Mouse (Mus musculus) neural tube, embryonic 15.5 days (tissue): ENCODE data around the gene Eif1ax. TPM values are rescaled to one million over a fixed set of nuclear protein-coding genes. Genes with fewer than 3 reads are reported as not detected.

Source experiments
- ATAC-seq: fragments of 200-750 bp; cut with Nextera tagmentation; 2 replicates; pipeline ENCODE4 v1.8.0; 2017; ENCODE audit warnings: mild to moderate bottlenecking, moderate TSS enrichment, moderate library complexity; ENCODE audit not compliant: low FRiP score
- H3K27ac ChIP-seq: fragments of 300-500 bp; sonication (generic); replicated peaks from 2 replicates; pipeline ENCODE4 v1.5.1; 2015; ENCODE audit warnings: mild to moderate bottlenecking, inconsistent platforms
- H3K27me3 ChIP-seq: fragments of 300-500 bp; sonication (generic); replicated peaks from 2 replicates; pipeline ENCODE4 v1.6.1; 2015; ENCODE audit warnings: inconsistent platforms
- H3K36me3 ChIP-seq: fragments of 300-500 bp; sonication (generic); 2 replicates; pipeline ENCODE4 v1.6.1; 2015; ENCODE audit warnings: inconsistent platforms
- H3K4me1 ChIP-seq: fragments of 300-500 bp; sonication (generic); 2 replicates; pipeline ENCODE4 v1.6.1; 2015; ENCODE audit warnings: inconsistent platforms
- H3K4me2 ChIP-seq: fragments of 300-500 bp; sonication (generic); 2 replicates; pipeline ENCODE4 v1.6.1; 2015; ENCODE audit warnings: inconsistent platforms, mild to moderate bottlenecking, moderate library complexity
- H3K4me3 ChIP-seq: fragments of 300-500 bp; sonication (generic); replicated peaks from 2 replicates; pipeline ENCODE4 v1.5.1; 2015; ENCODE audit warnings: mild to moderate bottlenecking, inconsistent platforms
- H3K9ac ChIP-seq: fragments of 300-500 bp; sonication (generic); replicated peaks from 2 replicates; pipeline ENCODE4 v1.6.1; 2015; ENCODE audit warnings: mild to moderate bottlenecking, inconsistent platforms
- H3K9me3 ChIP-seq: fragments of 300-500 bp; sonication (generic); replicated peaks from 2 replicates; pipeline ENCODE4 v1.6.1; 2016; ENCODE audit warnings: inconsistent platforms
- WGBS: fragments of 180-500 bp; shearing (Covaris S2); methylation state at CpG from one replicate; pipeline ENCODE4 v1.1.7; 2015; ENCODE audit warnings: mixed read lengths; 5-methylcytosine and 5-hydroxymethylcytosine counted together
- polyA plus RNA-seq: library from polyadenylated mRNA; unstranded; fragments of >200 nt; fragmentation: Nextera tagmentation; extraction: Ambion mirVana; gene quantifications from 2 replicates; pipeline ENCODE4 v1.2.1, GENCODE M21; 2015

Eif1ax gene
- 95.2 and 113 TPM in 2 replicates for polyA plus RNA-seq

DNA sequence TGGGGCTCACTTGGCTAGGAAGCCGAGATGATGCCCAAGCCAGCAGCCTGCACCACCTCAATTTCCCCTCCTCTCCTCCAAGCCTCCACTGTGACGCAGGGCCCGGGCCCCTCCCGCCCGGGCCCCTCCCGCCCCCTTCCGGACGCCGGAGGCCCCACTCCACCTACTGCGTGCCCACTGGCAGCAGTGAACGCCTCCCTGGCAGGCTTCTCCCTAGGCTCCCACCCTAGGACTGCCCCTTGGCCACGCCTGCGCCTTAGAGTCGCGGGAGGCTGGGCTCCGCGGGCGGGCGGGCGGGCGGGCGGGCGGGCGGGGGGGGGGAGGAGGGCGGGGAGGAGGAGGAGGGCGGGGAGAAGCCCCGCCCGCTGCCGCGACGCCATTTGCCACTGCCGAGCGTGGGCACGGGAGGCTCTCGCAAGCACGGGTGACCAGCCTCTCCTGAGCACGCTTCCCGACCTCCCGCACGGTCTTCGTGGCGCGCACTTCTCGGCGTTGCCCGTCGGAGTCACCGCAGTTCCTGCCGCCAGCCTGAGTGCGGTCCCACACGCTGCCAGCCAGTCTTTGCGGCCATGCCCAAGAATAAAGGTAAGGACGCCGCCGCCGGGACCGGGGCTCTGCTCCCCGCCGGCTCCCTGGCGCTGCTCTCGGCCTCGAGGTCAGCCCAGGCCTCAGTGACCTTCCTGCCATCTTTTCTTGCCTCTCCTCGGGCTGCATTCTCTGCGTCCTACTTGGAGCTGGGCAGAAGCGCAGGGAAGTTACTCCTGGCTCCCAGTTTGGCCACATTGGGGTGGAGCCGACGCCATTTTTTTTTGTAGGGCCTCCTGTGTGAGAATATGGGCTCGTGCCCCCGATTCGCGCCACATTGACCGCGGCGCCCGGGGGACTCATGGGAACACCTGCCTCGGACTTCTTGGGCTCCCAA is at the start of gene Eif1ax:
Gene Eif1ax (plus strand): TSS at position 348 of the 922 bp plus-strand sequence.
- no peaks in the 10 kb centered on the region for H3K9me3 ChIP-seq
- 17% methylated on average over 46 of the region's 76 CpGs for WGBS
- peak; percentile 97 for ATAC-seq
- H3K4me3 ChIP-seq: peak within 1 kb of the TSS; percentile 63
- peak within 1 kb of the TSS; percentile 55 for H3K9ac ChIP-seq
- H3K27ac ChIP-seq: peak within 1 kb of the TSS; percentile 82
- no peaks in the 10 kb centered on the region for H3K36me3 ChIP-seq
- H3K4me1 ChIP-seq: peaks cover 9% of the 10 kb centered on the region; the same call in 1 of the 2 replicates
- peak within 1 kb of the TSS; percentile 54 for H3K4me2 ChIP-seq
- no peaks in the 10 kb centered on the region; the same call in 1 of the 2 replicates for H3K27me3 ChIP-seq

GRCm38 (mm10) chrX:159364506-159364905 is 7.5 kb upstream of the Eif1ax start:
- H3K4me3 ChIP-seq: no peak overlapping the region
- no peak for ATAC-seq
- H3K36me3 ChIP-seq: no peaks in the 10 kb centered on the region
- H3K27me3 ChIP-seq: no peaks in the 10 kb centered on the region; the same call in 1 of the 2 replicates
- H3K9me3 ChIP-seq: no peaks in the 10 kb centered on the region
- H3K4me2 ChIP-seq: no peak overlapping the region
- H3K27ac ChIP-seq: no peak overlapping the region
- no peaks in the 10 kb centered on the region for H3K4me1 ChIP-seq
- no peak overlapping the region for H3K9ac ChIP-seq
- 85% methylated on average over 3 of the region's 3 CpGs for WGBS

GRCm38 (mm10) chrX:159372753-159373144 is 771 bp downstream of the Eif1ax start:
- Histone ChIP-seq H3K9me3 (no peaks in the 10 kb centered on the region), H3K27me3 (no peaks in the 10 kb centered on the region; the same call in 1 of the 2 replicates), H3K9ac (peak overlapping the region; percentile 55), H3K4me2 (peak overlapping the region; percentile 54), H3K27ac (peak overlapping the region; percentile 82), H3K36me3 (no peaks in the 10 kb centered on the region), H3K4me1 (peaks cover 9% of the 10 kb centered on the region; the same call in 1 of the 2 replicates), H3K4me3 (peak overlapping the region; percentile 63)
- ATAC-seq: no peak
- WGBS: 25% methylated on average over 9 of the region's 9 CpGs

GRCm38 (mm10) chrX:159387105-159387504 is 15.1 kb downstream of the Eif1ax start:
- Histone ChIP-seq H3K4me2 (no peak overlapping the region), H3K27ac (no peak overlapping the region), H3K27me3 (no peaks in the 10 kb centered on the region), H3K36me3 (peaks cover 4% of the 10 kb centered on the region; the same call in 1 of the 2 replicates), H3K4me3 (no peak overlapping the region), H3K9me3 (no peaks in the 10 kb centered on the region), H3K4me1 (no peaks in the 10 kb centered on the region), H3K9ac (no peak overlapping the region)
- 76% methylated on average over 9 of the region's 9 CpGs for WGBS
- ATAC-seq: no peak

GRCm38 (mm10) chrX:159388953-159389352 is 17.0 kb downstream of the Eif1ax start:
- Histone ChIP-seq H3K36me3 (peaks cover 4% of the 10 kb centered on the region; the same call in 1 of the 2 replicates), H3K27ac (no peak overlapping the region), H3K4me2 (no peak overlapping the region), H3K4me3 (no peak overlapping the region), H3K27me3 (no peaks in the 10 kb centered on the region), H3K4me1 (no peaks in the 10 kb centered on the region), H3K9ac (no peak overlapping the region), H3K9me3 (no peaks in the 10 kb centered on the region)
- ATAC-seq: no peak

GRCm38 (mm10) chrX:159390347-159390962 is 18.5 kb downstream of the Eif1ax start:
- H3K4me1 ChIP-seq: no peaks in the 10 kb centered on the region
- whole genome bisulfite sequencing: 83% methylated on average over 6 of the region's 6 CpGs
- peaks cover 3% of the 10 kb centered on the region; the same call in 1 of the 2 replicates for H3K36me3 ChIP-seq
- no peak overlapping the region for H3K4me2 ChIP-seq
- no peaks in the 10 kb centered on the region for H3K9me3 ChIP-seq
- no peak overlapping the region for H3K9ac ChIP-seq
- H3K4me3 ChIP-seq: no peak overlapping the region
- H3K27ac ChIP-seq: no peak overlapping the region
- ATAC-seq: no peak
- no peaks in the 10 kb centered on the region for H3K27me3 ChIP-seq

- H3K27ac ChIP-seq: no peak overlapping the region
- H3K4me3 ChIP-seq: no peak overlapping the region
- H3K4me2 ChIP-seq: no peak overlapping the region
- no peaks in the 10 kb centered on the region for H3K36me3 ChIP-seq
- no peaks in the 10 kb centered on the region for H3K4me1 ChIP-seq
- no peaks in the 10 kb centered on the region for H3K27me3 ChIP-seq
- H3K9me3 ChIP-seq: no peaks in the 10 kb centered on the region
- no peak overlapping the region for H3K9ac ChIP-seq
- 81% methylated on average over 3 of the region's 3 CpGs for WGBS
- ATAC-seq: no peak
Observed at GRCm38 (mm10) chrX:159391239-159391638, 19.3 kb downstream of the Eif1ax start.

GRCm38 (mm10) chrX:159409253-159409652 is 37.3 kb downstream of the Eif1ax start:
- no peaks in the 10 kb centered on the region for H3K36me3 ChIP-seq
- WGBS: 44% methylated on average over 4 of the region's 4 CpGs
- H3K4me3 ChIP-seq: no peak overlapping the region
- H3K9me3 ChIP-seq: no peaks in the 10 kb centered on the region
- H3K4me2 ChIP-seq: no peak overlapping the region
- ATAC-seq: no peak
- no peak overlapping the region for H3K27ac ChIP-seq
- H3K4me1 ChIP-seq: no peaks in the 10 kb centered on the region
- no peak overlapping the region for H3K9ac ChIP-seq
- H3K27me3 ChIP-seq: no peaks in the 10 kb centered on the region

DNA sequence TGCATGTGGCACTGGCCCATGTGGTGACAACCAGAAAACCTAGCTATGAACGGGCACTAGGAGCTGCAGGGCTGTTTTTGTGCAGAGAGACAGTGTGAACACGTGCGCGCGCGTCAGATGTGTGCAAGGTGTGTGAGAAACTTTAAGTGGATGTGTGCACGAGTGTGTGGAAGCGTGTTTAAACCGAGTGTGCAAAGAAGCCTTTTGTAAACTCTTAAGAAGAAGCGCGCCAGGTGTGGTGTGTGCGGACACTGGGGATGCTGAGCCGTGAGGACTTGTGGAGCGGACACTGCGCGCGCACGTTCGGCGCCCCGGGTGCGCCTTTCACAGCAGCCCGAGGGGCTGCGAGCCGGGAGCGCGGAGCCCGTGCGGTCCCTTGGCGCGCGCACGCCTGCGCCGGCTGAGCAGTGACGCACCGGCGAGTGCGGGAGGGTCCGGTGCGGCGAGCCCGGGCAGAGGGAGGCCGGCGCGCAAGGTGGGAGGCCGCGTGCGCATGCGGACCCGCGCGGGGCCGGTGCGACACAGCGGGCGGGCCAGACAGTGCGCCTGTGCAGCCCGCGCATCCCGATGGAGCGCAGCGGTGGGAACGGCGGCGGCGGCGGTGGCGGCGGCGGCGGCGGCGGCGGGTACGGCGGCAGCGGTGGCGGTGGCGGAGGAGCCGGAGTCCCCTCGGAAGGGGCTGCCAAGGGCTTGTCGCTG is 42.3 kb downstream of the Eif1ax start, which contains the start of gene Map7d2:
Gene Map7d2 (plus strand): TSS at position 443 of the 699 bp plus-strand sequence.
- peak within 1 kb of the TSS; percentile 74 for H3K9ac ChIP-seq
- no peaks in the 10 kb centered on the region; the same call in 1 of the 2 replicates for H3K27me3 ChIP-seq
- peak; percentile 95 for ATAC-seq
- no peaks in the 10 kb centered on the region for H3K36me3 ChIP-seq
- H3K4me2 ChIP-seq: peak within 1 kb of the TSS; percentile 65
- H3K4me1 ChIP-seq: no peaks in the 10 kb centered on the region; the same call in 1 of the 2 replicates
- no peaks in the 10 kb centered on the region for H3K9me3 ChIP-seq
- H3K4me3 ChIP-seq: peak within 1 kb of the TSS; percentile 61
- 20% methylated on average over 61 of the region's 83 CpGs for WGBS
- H3K27ac ChIP-seq: peak within 1 kb of the TSS; percentile 78

DNA sequence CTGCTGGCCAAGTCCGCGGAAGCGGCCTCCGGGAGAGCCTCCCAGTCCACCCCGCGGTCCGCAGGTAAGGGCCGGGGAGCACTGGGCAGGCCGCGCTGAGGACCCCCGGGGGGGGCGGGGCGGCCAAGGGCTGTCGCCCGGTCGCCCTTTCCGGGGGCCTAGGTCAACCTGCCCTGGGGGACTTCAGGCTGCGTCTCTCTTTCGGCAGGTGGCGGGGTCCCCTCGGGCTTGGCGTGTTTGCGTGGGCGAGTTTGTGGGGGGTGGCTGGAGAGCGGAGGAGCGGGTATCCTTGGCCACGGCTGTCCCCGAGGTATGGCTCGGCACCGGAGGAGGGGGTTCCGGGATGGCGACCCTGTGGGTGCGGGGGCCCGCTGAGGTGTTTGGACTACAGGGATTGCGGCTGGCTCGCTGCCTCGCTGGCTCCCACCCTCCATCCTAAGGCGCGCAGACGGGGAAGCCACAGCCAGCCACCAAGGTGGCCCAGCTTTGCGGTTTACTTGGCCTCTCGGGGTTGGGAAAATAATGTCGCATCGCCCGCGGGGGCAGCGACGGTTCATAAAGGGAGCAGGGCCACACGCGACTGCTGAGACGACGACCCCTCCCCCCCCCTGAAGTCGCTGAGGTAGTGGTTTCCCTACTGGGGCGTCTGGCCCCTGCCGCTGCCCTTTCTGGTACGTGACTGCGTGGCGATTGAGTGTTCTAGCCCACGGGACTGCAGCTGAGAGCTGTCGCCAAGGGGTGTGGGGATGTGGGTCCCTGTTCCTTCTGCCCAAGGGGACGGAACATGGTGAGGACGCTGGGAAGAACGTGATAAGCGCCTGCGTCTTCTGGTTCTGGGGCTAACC is 43.1 kb downstream of the Eif1ax start:
- no peaks in the 10 kb centered on the region; the same call in 1 of the 2 replicates for H3K4me1 ChIP-seq
- H3K27me3 ChIP-seq: no peaks in the 10 kb centered on the region; the same call in 1 of the 2 replicates
- H3K9ac ChIP-seq: peak overlapping the region; percentile 74
- H3K4me2 ChIP-seq: peak overlapping the region; percentile 65
- peak overlapping the region; percentile 78 for H3K27ac ChIP-seq
- H3K36me3 ChIP-seq: no peaks in the 10 kb centered on the region
- WGBS: 26% methylated on average over 61 of the region's 65 CpGs
- peak; percentile 70 for ATAC-seq
- peak overlapping the region; percentile 61 for H3K4me3 ChIP-seq
- H3K9me3 ChIP-seq: no peaks in the 10 kb centered on the region
